Mouse (Mus musculus) erythroblast, embryonic 14.5 days (primary cell): Measurements from ENCODE around the gene Hivep3.

Experiments
- GATA1 ChIP-seq: IDR thresholded peaks from 2 replicates; pipeline ENCODE4 v1.6.1; 2012; ENCODE audit warnings: low read length, inconsistent platforms, mixed read lengths
- TAL1 ChIP-seq: IDR thresholded peaks from 3 replicates; pipeline ENCODE4 v1.6.1; 2012; ENCODE audit warnings: low read length, inconsistent platforms, mixed read lengths

GRCm38 (mm10) chr4:119685746-119686145 is 47.8 kb upstream of the Hivep3 start:
- TF ChIP-seq GATA1 (no peak), TAL1 (no peak)
